Comparison of ENCODE assay signal across 8 mouse cellular contexts in the genomic region with DNA sequence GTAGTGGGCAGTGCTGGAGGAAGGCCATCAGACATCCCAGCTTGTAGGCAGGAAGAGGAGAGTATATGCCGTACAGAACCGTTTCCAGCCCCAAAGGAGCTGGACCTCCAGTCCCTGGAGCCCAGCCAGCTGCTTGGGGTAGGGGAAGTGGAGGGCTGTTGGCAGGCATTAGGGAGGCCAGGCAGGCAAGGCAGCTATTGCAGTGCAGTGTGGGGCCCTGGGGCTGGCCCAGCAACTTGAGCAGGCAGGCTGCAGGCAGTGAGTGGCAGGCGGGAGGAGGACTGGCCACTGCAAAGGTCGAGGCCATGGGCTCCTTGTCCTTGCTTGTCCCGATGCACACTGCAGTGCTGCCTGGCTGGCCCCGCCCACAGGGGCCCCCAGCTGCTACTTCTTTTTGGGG. TPM values are rescaled to one million over a fixed set of nuclear protein-coding genes. Genes with fewer than 3 reads are reported as not detected.
DNase-seq lines count a peak whose midpoint lies in the region; ATAC-seq lines count a peak whose summit lies in the region.

No protein-coding gene starts in this region.

- H3K4me2 ChIP-seq in forebrain, embryonic 12.5 days: no peak overlapping the region
- peak overlapping the region; percentile 10; the same call in 1 of the 2 replicates for H3K4me2 ChIP-seq in limb, embryonic 15.5 days

- 0 out of 2 replicates have a peak, but pooled peaks cover 3% of the 10 kb centered on the region for H3K9me3 ChIP-seq in forebrain, embryonic 10.5 days
- 0 out of 2 replicates have a peak, but pooled peaks cover 2% of the 10 kb centered on the region for H3K9me3 ChIP-seq in forebrain, embryonic 12.5 days
- H3K9me3 ChIP-seq in limb, embryonic 15.5 days: no peaks in the 10 kb centered on the region

- H3K4me3 ChIP-seq in forebrain, embryonic 10.5 days: no peak overlapping the region
- no peak overlapping the region for H3K4me3 ChIP-seq in forebrain, embryonic 12.5 days (replicated peaks)
- no peak overlapping the region for H3K4me3 ChIP-seq in limb, embryonic 15.5 days

- 40% methylated on average over 6 of the region's 6 CpGs for WGBS in forebrain, embryonic 10.5 days
- WGBS in forebrain, embryonic 12.5 days: 30% methylated on average over 6 of the region's 6 CpGs
- WGBS in limb, embryonic 15.5 days: 23% methylated on average over 6 of the region's 6 CpGs

- no peaks in the 10 kb centered on the region for H3K27me3 ChIP-seq in forebrain, embryonic 10.5 days (ENCODE audit: poor library complexity, severe bottlenecking)
- H3K27me3 ChIP-seq in forebrain, embryonic 12.5 days: no peaks in the 10 kb centered on the region
- H3K27me3 ChIP-seq in limb, embryonic 15.5 days: no peaks in the 10 kb centered on the region

- intact Hi-C loops in heart, postnatal 14 days (cut with DNase I): no loop called here

- no peak overlapping the region for H3K9ac ChIP-seq in forebrain, embryonic 12.5 days
- no peak overlapping the region for H3K9ac ChIP-seq in limb, embryonic 15.5 days

- ATAC-seq in forebrain, embryonic 12.5 days (ENCODE audit: low FRiP score): no peak
- ATAC-seq in limb, embryonic 15.5 days (ENCODE audit: insufficient number of reproducible peaks, low FRiP score, low TSS enrichment, low read depth): peak; percentile 62

- peaks cover 3% of the 10 kb centered on the region for H3K36me3 ChIP-seq in forebrain, embryonic 10.5 days (replicated peaks)
- no peaks in the 10 kb centered on the region for H3K36me3 ChIP-seq in forebrain, embryonic 12.5 days (replicated peaks)
- peaks cover 16% of the 10 kb centered on the region for H3K36me3 ChIP-seq in limb, embryonic 15.5 days

- DNase-seq in forebrain, embryonic 10.5 days (ENCODE audit: extremely low spot score, low spot score): no peak
- peak; percentile 44 for DNase-seq in right cerebral cortex, postnatal 14 days
- DNase-seq in right cerebral cortex, adult 2 months (ENCODE audit: low spot score in 2 of 2): no peak
- DNase-seq in heart, postnatal 14 days: peak; percentile 51 to 57
- DNase-seq in retina, embryonic 14.5 days (ENCODE audit: low spot score): no peak
- DNase-seq in thymus, postnatal 4 days: no peak

- H3K27ac ChIP-seq in forebrain, embryonic 10.5 days: peak overlapping the region; percentile 35; the same call in 1 of the 2 replicates
- no peak overlapping the region for H3K27ac ChIP-seq in forebrain, embryonic 12.5 days
- H3K27ac ChIP-seq in limb, embryonic 15.5 days: peak overlapping the region; percentile 59; the same call in 1 of the 2 replicates

- H3K4me1 ChIP-seq in forebrain, embryonic 10.5 days: peaks cover 15% of the 10 kb centered on the region
- 0 out of 2 replicates have a peak, but pooled peaks cover 4% of the 10 kb centered on the region for H3K4me1 ChIP-seq in forebrain, embryonic 12.5 days
- H3K4me1 ChIP-seq in limb, embryonic 15.5 days: peaks cover 10% of the 10 kb centered on the region

RNA-seq across cellular contexts. Expression of a gene that starts 52.1 kb away (rescaled TPM):
- polyA plus RNA-seq in forebrain, embryonic 10.5 days (2016; fragmentation: Nextera tagmentation; extraction: Ambion mirVana): 1.5 and 2.4 TPM in 2 replicates
- 1.0 TPM in 2 replicates for polyA plus RNA-seq in forebrain, embryonic 12.5 days (2016; fragmentation: Nextera tagmentation; extraction: Ambion mirVana)
- 10 to 100 TPM; 19.1 to 20.4 TPM for total RNA-seq in heart, postnatal 14 days (2021)
- polyA plus RNA-seq in limb, embryonic 15.5 days (2015; fragmentation: Nextera tagmentation; extraction: Ambion mirVana): 6.0 and 8.0 TPM in 2 replicates

Comparison
In these comparisons a context has a peak if more than half of its experiments do, and no peak if none do; other contexts are left out.
1. DNase-seq: peak in right cerebral cortex, postnatal 14 days (single experiment) and heart, postnatal 14 days (2 of 2); none in forebrain, embryonic 10.5 days (single experiment), right cerebral cortex, adult 2 months (0 of 2), retina, embryonic 14.5 days (single experiment) and thymus, postnatal 4 days (single experiment).